Mouse (Mus musculus): ENCODE measurements around the gene Sh2d1b1. TPM values are rescaled to one million over a fixed set of nuclear protein-coding genes. Genes with fewer than 3 reads are reported as not detected.

The Sh2d1b1 gene
- polyA plus RNA-seq, 1 experiment from 2014 or later = not detected

- no peak overlapping the region for H3K4me3 ChIP-seq (replicated peaks; ENCODE audit: low read depth, low read length)
- H3K9me3 ChIP-seq (ENCODE audit: control insufficient read depth, low read length) = no peaks in the 10 kb centered on the region
- H3K9ac ChIP-seq (replicated peaks; ENCODE audit: low read length) = no peak overlapping the region
- 96% methylated on average over 10 of the region's 10 CpGs for WGBS
- no peaks in the 10 kb centered on the region for H3K36me3 ChIP-seq (ENCODE audit: control insufficient read depth, insufficient read depth, low read length)
- H3K27ac ChIP-seq (replicated peaks; ENCODE audit: low read depth, low read length) = no peak overlapping the region
- H3K4me2 ChIP-seq (ENCODE audit: low read length) = no peak overlapping the region
- H3K4me1 ChIP-seq (ENCODE audit: control insufficient read depth, insufficient read depth, low read length) = no peaks in the 10 kb centered on the region
- H3K27me3 ChIP-seq (ENCODE audit: control insufficient read depth, insufficient read depth, low read length) = no peaks in the 10 kb centered on the region
- DNase-seq (no peak), ATAC-seq (ENCODE audit: low FRiP score, low TSS enrichment) (no peak)
These were observed 27.9 kb downstream of the Sh2d1b1 start for GRCm38 (mm10) chr1:170305002-170305401.

GRCm38 (mm10) chr1:170306232-170306631, 29.1 kb downstream of the Sh2d1b1 start, which contains the start of gene Gm7694:
Gene Gm7694, minus strand, starts transcription at chr1:170306332.
- no peak within 1 kb of the TSS for H3K4me2 ChIP-seq (ENCODE audit: low read length)
- ATAC-seq (ENCODE audit: low FRiP score, low TSS enrichment) (no peak), DNase-seq (no peak)
- H3K36me3 ChIP-seq (ENCODE audit: control insufficient read depth, insufficient read depth, low read length) = no peaks in the 10 kb centered on the region
- no peaks in the 10 kb centered on the region for H3K9me3 ChIP-seq (ENCODE audit: control insufficient read depth, low read length)
- H3K4me3 ChIP-seq (replicated peaks; ENCODE audit: low read depth, low read length) = no peak within 1 kb of the TSS
- WGBS = 99% methylated on average over 4 of the region's 4 CpGs
- H3K4me1 ChIP-seq (ENCODE audit: control insufficient read depth, insufficient read depth, low read length) = no peaks in the 10 kb centered on the region
- no peak within 1 kb of the TSS for H3K9ac ChIP-seq (replicated peaks; ENCODE audit: low read length)
- H3K27ac ChIP-seq (replicated peaks; ENCODE audit: low read depth, low read length) = no peak within 1 kb of the TSS
- H3K27me3 ChIP-seq (ENCODE audit: control insufficient read depth, insufficient read depth, low read length) = no peaks in the 10 kb centered on the region

GRCm38 (mm10) chr1:170308503-170308902, 31.4 kb downstream of the Sh2d1b1 start, which contains the start of gene Spata46:
Gene Spata46, plus strand, starts transcription at chr1:170308803.
- no peak within 1 kb of the TSS for H3K4me2 ChIP-seq (ENCODE audit: low read length)
- no peak within 1 kb of the TSS for H3K27ac ChIP-seq (replicated peaks; ENCODE audit: low read depth, low read length)
- no peaks in the 10 kb centered on the region for H3K36me3 ChIP-seq (ENCODE audit: control insufficient read depth, insufficient read depth, low read length)
- H3K9me3 ChIP-seq (ENCODE audit: control insufficient read depth, low read length) = no peaks in the 10 kb centered on the region
- DNase-seq (no peak), ATAC-seq (ENCODE audit: low FRiP score, low TSS enrichment) (no peak)
- no peak within 1 kb of the TSS for H3K9ac ChIP-seq (replicated peaks; ENCODE audit: low read length)
- H3K4me3 ChIP-seq (replicated peaks; ENCODE audit: low read depth, low read length) = no peak within 1 kb of the TSS
- H3K4me1 ChIP-seq (ENCODE audit: control insufficient read depth, insufficient read depth, low read length) = no peaks in the 10 kb centered on the region
- WGBS = 91% methylated on average over 4 of the region's 4 CpGs
- H3K27me3 ChIP-seq (ENCODE audit: control insufficient read depth, insufficient read depth, low read length) = no peaks in the 10 kb centered on the region

- Histone ChIP-seq H3K9me3 (ENCODE audit: control insufficient read depth, low read length) (no peaks in the 10 kb centered on the region), H3K4me2 (ENCODE audit: low read length) (no peak overlapping the region)
- WGBS = 81% methylated on average over 6 of the region's 6 CpGs
These were observed 34.3 kb downstream of the Sh2d1b1 start for GRCm38 (mm10) chr1:170311431-170311830.

GRCm38 (mm10) chr1:170322046-170322445, 44.9 kb downstream of the Sh2d1b1 start:
- WGBS = 80% methylated on average over 2 of the region's 2 CpGs
- H3K4me3 ChIP-seq (replicated peaks; ENCODE audit: low read depth, low read length) = no peak overlapping the region
- no peak for DNase-seq
- no peaks in the 10 kb centered on the region for H3K4me1 ChIP-seq (ENCODE audit: control insufficient read depth, insufficient read depth, low read length)
- no peaks in the 10 kb centered on the region for H3K27me3 ChIP-seq (ENCODE audit: control insufficient read depth, insufficient read depth, low read length)
- no peaks in the 10 kb centered on the region for H3K9me3 ChIP-seq (ENCODE audit: control insufficient read depth, low read length)
- no peak overlapping the region for H3K4me2 ChIP-seq (ENCODE audit: low read length)
- no peak for ATAC-seq (ENCODE audit: low FRiP score, low TSS enrichment)
- H3K9ac ChIP-seq (replicated peaks; ENCODE audit: low read length) = no peak overlapping the region
- H3K36me3 ChIP-seq (ENCODE audit: control insufficient read depth, insufficient read depth, low read length) = 0 out of 2 replicates have a peak, but pooled peaks cover 4% of the 10 kb centered on the region
- H3K27ac ChIP-seq (replicated peaks; ENCODE audit: low read depth, low read length) = no peak overlapping the region

More at GRCm38 (mm10) chr1:170311431-170311830, 34.3 kb downstream of the Sh2d1b1 start:
- no peak for DNase-seq
- Histone ChIP-seq H3K27me3 (ENCODE audit: control insufficient read depth, insufficient read depth, low read length) (no peaks in the 10 kb centered on the region), H3K4me1 (ENCODE audit: control insufficient read depth, insufficient read depth, low read length) (no peaks in the 10 kb centered on the region), H3K9ac (replicated peaks; ENCODE audit: low read length) (no peak overlapping the region), H3K4me3 (replicated peaks; ENCODE audit: low read depth, low read length) (no peak overlapping the region), H3K36me3 (ENCODE audit: control insufficient read depth, insufficient read depth, low read length) (no peaks in the 10 kb centered on the region), H3K27ac (replicated peaks; ENCODE audit: low read depth, low read length) (no peak overlapping the region)
- no peak for ATAC-seq (ENCODE audit: low FRiP score, low TSS enrichment)

GRCm38 (mm10) chr1:170323001-170323400, 45.9 kb downstream of the Sh2d1b1 start:
- WGBS = 93% methylated on average over 10 of the region's 10 CpGs
- DNase-seq = no peak
- H3K36me3 ChIP-seq (ENCODE audit: control insufficient read depth, insufficient read depth, low read length) = 0 out of 2 replicates have a peak, but pooled peaks cover 4% of the 10 kb centered on the region
- H3K27ac ChIP-seq (replicated peaks; ENCODE audit: low read depth, low read length) = no peak overlapping the region
- H3K9ac ChIP-seq (replicated peaks; ENCODE audit: low read length) = no peak overlapping the region
- ATAC-seq (ENCODE audit: low FRiP score, low TSS enrichment) = no peak
- H3K4me3 ChIP-seq (replicated peaks; ENCODE audit: low read depth, low read length) = no peak overlapping the region
- H3K9me3 ChIP-seq (ENCODE audit: control insufficient read depth, low read length) = no peaks in the 10 kb centered on the region
- H3K4me1 ChIP-seq (ENCODE audit: control insufficient read depth, insufficient read depth, low read length) = no peaks in the 10 kb centered on the region
- no peaks in the 10 kb centered on the region for H3K27me3 ChIP-seq (ENCODE audit: control insufficient read depth, insufficient read depth, low read length)
- H3K4me2 ChIP-seq (ENCODE audit: low read length) = no peak overlapping the region

GRCm38 (mm10) chr1:170324312-170324711, 47.2 kb downstream of the Sh2d1b1 start:
- 92% methylated on average over 1 of the region's 1 CpGs for WGBS
- Histone ChIP-seq H3K4me2 (ENCODE audit: low read length) (no peak overlapping the region), H3K9ac (replicated peaks; ENCODE audit: low read length) (no peak overlapping the region), H3K4me1 (ENCODE audit: control insufficient read depth, insufficient read depth, low read length) (no peaks in the 10 kb centered on the region), H3K4me3 (replicated peaks; ENCODE audit: low read depth, low read length) (no peak overlapping the region), H3K27ac (replicated peaks; ENCODE audit: low read depth, low read length) (no peak overlapping the region), H3K9me3 (ENCODE audit: control insufficient read depth, low read length) (no peaks in the 10 kb centered on the region), H3K27me3 (ENCODE audit: control insufficient read depth, insufficient read depth, low read length) (no peaks in the 10 kb centered on the region), H3K36me3 (ENCODE audit: control insufficient read depth, insufficient read depth, low read length) (no peaks in the 10 kb centered on the region)
- no peak for ATAC-seq (ENCODE audit: low FRiP score, low TSS enrichment)
- no peak for DNase-seq

GRCm38 (mm10) chr1:170325277-170325676, 48.2 kb downstream of the Sh2d1b1 start:
- Histone ChIP-seq H3K4me1 (ENCODE audit: control insufficient read depth, insufficient read depth, low read length) (no peaks in the 10 kb centered on the region), H3K4me2 (ENCODE audit: low read length) (no peak overlapping the region), H3K36me3 (ENCODE audit: control insufficient read depth, insufficient read depth, low read length) (no peaks in the 10 kb centered on the region), H3K27me3 (ENCODE audit: control insufficient read depth, insufficient read depth, low read length) (no peaks in the 10 kb centered on the region), H3K9ac (replicated peaks; ENCODE audit: low read length) (no peak overlapping the region), H3K27ac (replicated peaks; ENCODE audit: low read depth, low read length) (no peak overlapping the region), H3K9me3 (ENCODE audit: control insufficient read depth, low read length) (no peaks in the 10 kb centered on the region), H3K4me3 (replicated peaks; ENCODE audit: low read depth, low read length) (no peak overlapping the region)
- DNase-seq (no peak), ATAC-seq (ENCODE audit: low FRiP score, low TSS enrichment) (no peak)
- 93% methylated on average over 4 of the region's 4 CpGs for WGBS

- no peak for DNase-seq
- Histone ChIP-seq H3K4me1 (ENCODE audit: control insufficient read depth, insufficient read depth, low read length) (no peaks in the 10 kb centered on the region), H3K27ac (replicated peaks; ENCODE audit: low read depth, low read length) (no peak overlapping the region), H3K9me3 (ENCODE audit: control insufficient read depth, low read length) (no peaks in the 10 kb centered on the region), H3K27me3 (ENCODE audit: control insufficient read depth, insufficient read depth, low read length) (no peaks in the 10 kb centered on the region), H3K4me2 (ENCODE audit: low read length) (no peak overlapping the region), H3K9ac (replicated peaks; ENCODE audit: low read length) (no peak overlapping the region), H3K36me3 (ENCODE audit: control insufficient read depth, insufficient read depth, low read length) (no peaks in the 10 kb centered on the region), H3K4me3 (replicated peaks; ENCODE audit: low read depth, low read length) (no peak overlapping the region)
- ATAC-seq (ENCODE audit: low FRiP score, low TSS enrichment) = no peak
- 74% methylated on average over 6 of the region's 6 CpGs for WGBS
These were observed 54.8 kb downstream of the Sh2d1b1 start for GRCm38 (mm10) chr1:170331926-170332325.
